Mouse (Mus musculus): ENCODE data around the gene Sppl2a. TPM values are rescaled to one million over a fixed set of nuclear protein-coding genes. Genes with fewer than 3 reads are reported as not detected.
"Not testable (repeated sequence)": the region's sequence is repeated elsewhere in the genome, so short reads cannot be mapped to it uniquely, and the experiment has no call there.

Gene Sppl2a
- polyA plus RNA-seq, 1 experiment from 2014 or later = 50.4 TPM

GRCm38 (mm10) chr2:126914096-126914495 lies 18.9 kb downstream of the Sppl2a start:
- 49% methylated on average over 4 of the region's 4 CpGs for whole genome bisulfite sequencing
- Histone ChIP-seq H3K4me3 (replicated peaks; ENCODE audit: low read length) (no peak overlapping the region), H3K27me3 (replicated peaks; ENCODE audit: control insufficient read depth, insufficient read depth, low read length) (no peaks in the 10 kb centered on the region), H3K9ac (replicated peaks; ENCODE audit: low read depth, low read length) (no peak overlapping the region), H3K4me1 (replicated peaks; ENCODE audit: control insufficient read depth, insufficient read depth, low read length) (no peaks in the 10 kb centered on the region), H3K4me2 (ENCODE audit: low read length) (no peak overlapping the region), H3K36me3 (ENCODE audit: control insufficient read depth, insufficient read depth) (peaks cover 16% of the 10 kb centered on the region), H3K27ac (ENCODE audit: low read length) (no peak overlapping the region), H3K9me3 (ENCODE audit: control insufficient read depth, low read length) (no peaks in the 10 kb centered on the region)
- ATAC-seq = no peak

- Histone ChIP-seq H3K4me3 (replicated peaks; ENCODE audit: low read length) (no peak overlapping the region), H3K4me1 (replicated peaks; ENCODE audit: control insufficient read depth, insufficient read depth, low read length) (no peaks in the 10 kb centered on the region), H3K27ac (ENCODE audit: low read length) (no peak overlapping the region), H3K4me2 (ENCODE audit: low read length) (no peak overlapping the region), H3K9me3 (ENCODE audit: control insufficient read depth, low read length) (no peaks in the 10 kb centered on the region), H3K27me3 (replicated peaks; ENCODE audit: control insufficient read depth, insufficient read depth, low read length) (no peaks in the 10 kb centered on the region), H3K36me3 (ENCODE audit: control insufficient read depth, insufficient read depth) (peaks cover 10% of the 10 kb centered on the region), H3K9ac (replicated peaks; ENCODE audit: low read depth, low read length) (no peak overlapping the region)
- 80% methylated on average over 3 of the region's 3 CpGs for WGBS
- no peak for ATAC-seq
Measured at GRCm38 (mm10) chr2:126904162-126904561, 28.9 kb downstream of the Sppl2a start.

- 0 out of 2 replicates have a peak, but pooled peaks cover 6% of the 10 kb centered on the region for H3K36me3 ChIP-seq (ENCODE audit: control insufficient read depth, insufficient read depth)
- no peak for ATAC-seq
- H3K9ac ChIP-seq (replicated peaks; ENCODE audit: low read depth, low read length) = no peak overlapping the region
- no peaks in the 10 kb centered on the region for H3K9me3 ChIP-seq (ENCODE audit: control insufficient read depth, low read length)
- H3K27me3 ChIP-seq (replicated peaks; ENCODE audit: control insufficient read depth, insufficient read depth, low read length) = no peaks in the 10 kb centered on the region
- H3K4me3 ChIP-seq (replicated peaks; ENCODE audit: low read length) = no peak overlapping the region
- no peak overlapping the region for H3K27ac ChIP-seq (ENCODE audit: low read length)
- H3K4me2 ChIP-seq (ENCODE audit: low read length) = no peak overlapping the region
- WGBS = 91% methylated on average over 9 of the region's 9 CpGs
- no peaks in the 10 kb centered on the region for H3K4me1 ChIP-seq (replicated peaks; ENCODE audit: control insufficient read depth, insufficient read depth, low read length)
Measured at GRCm38 (mm10) chr2:126897511-126897910, 35.5 kb downstream of the Sppl2a start.

GRCm38 (mm10) chr2:126896941-126897340 lies 36.1 kb downstream of the Sppl2a start:
- Histone ChIP-seq H3K4me3 (replicated peaks; ENCODE audit: low read length) (no peak overlapping the region), H3K4me2 (ENCODE audit: low read length) (no peak overlapping the region), H3K4me1 (replicated peaks; ENCODE audit: control insufficient read depth, insufficient read depth, low read length) (no peaks in the 10 kb centered on the region), H3K27ac (ENCODE audit: low read length) (no peak overlapping the region), H3K36me3 (ENCODE audit: control insufficient read depth, insufficient read depth) (0 out of 2 replicates have a peak, but pooled peaks cover 4% of the 10 kb centered on the region), H3K9ac (replicated peaks; ENCODE audit: low read depth, low read length) (no peak overlapping the region), H3K27me3 (replicated peaks; ENCODE audit: control insufficient read depth, insufficient read depth, low read length) (no peaks in the 10 kb centered on the region), H3K9me3 (ENCODE audit: control insufficient read depth, low read length) (no peaks in the 10 kb centered on the region)
- no peak for ATAC-seq
- 84% methylated on average over 6 of the region's 6 CpGs for WGBS

GRCm38 (mm10) chr2:126894245-126894644 lies 38.8 kb downstream of the Sppl2a start:
- H3K4me3 ChIP-seq (replicated peaks; ENCODE audit: low read length) = no peak overlapping the region
- H3K4me1 ChIP-seq (replicated peaks; ENCODE audit: control insufficient read depth, insufficient read depth, low read length) = no peaks in the 10 kb centered on the region
- no peaks in the 10 kb centered on the region for H3K9me3 ChIP-seq (ENCODE audit: control insufficient read depth, low read length)
- no peak overlapping the region for H3K9ac ChIP-seq (replicated peaks; ENCODE audit: low read depth, low read length)
- 94% methylated on average over 3 of the region's 3 CpGs for WGBS
- H3K36me3 ChIP-seq (ENCODE audit: control insufficient read depth, insufficient read depth) = 0 out of 2 replicates have a peak, but pooled peaks cover 2% of the 10 kb centered on the region
- ATAC-seq = no peak
- no peak overlapping the region for H3K4me2 ChIP-seq (ENCODE audit: low read length)
- H3K27me3 ChIP-seq (replicated peaks; ENCODE audit: control insufficient read depth, insufficient read depth, low read length) = no peaks in the 10 kb centered on the region
- no peak overlapping the region for H3K27ac ChIP-seq (ENCODE audit: low read length)

- Histone ChIP-seq H3K27me3 (replicated peaks; ENCODE audit: control insufficient read depth, insufficient read depth, low read length) (no peaks in the 10 kb centered on the region), H3K4me2 (ENCODE audit: low read length) (no peak overlapping the region), H3K27ac (ENCODE audit: low read length) (no peak overlapping the region), H3K4me3 (replicated peaks; ENCODE audit: low read length) (no peak overlapping the region), H3K4me1 (replicated peaks; ENCODE audit: control insufficient read depth, insufficient read depth, low read length) (no peaks in the 10 kb centered on the region), H3K9ac (replicated peaks; ENCODE audit: low read depth, low read length) (no peak overlapping the region), H3K36me3 (ENCODE audit: control insufficient read depth, insufficient read depth) (no peaks in the 10 kb centered on the region), H3K9me3 (ENCODE audit: control insufficient read depth, low read length) (no peaks in the 10 kb centered on the region)
- no peak for ATAC-seq
- WGBS = 91% methylated on average over 7 of the region's 7 CpGs
Measured at GRCm38 (mm10) chr2:126892316-126892715, 40.7 kb downstream of the Sppl2a start.

- Histone ChIP-seq H3K9me3 (ENCODE audit: control insufficient read depth, low read length) (no peaks in the 10 kb centered on the region), H3K36me3 (ENCODE audit: control insufficient read depth, insufficient read depth) (no peaks in the 10 kb centered on the region), H3K9ac (replicated peaks; ENCODE audit: low read depth, low read length) (no peak overlapping the region), H3K4me3 (replicated peaks; ENCODE audit: low read length) (no peak overlapping the region), H3K27me3 (replicated peaks; ENCODE audit: control insufficient read depth, insufficient read depth, low read length) (no peaks in the 10 kb centered on the region), H3K4me1 (replicated peaks; ENCODE audit: control insufficient read depth, insufficient read depth, low read length) (no peaks in the 10 kb centered on the region), H3K4me2 (ENCODE audit: low read length) (no peak overlapping the region), H3K27ac (ENCODE audit: low read length) (no peak overlapping the region)
- no peak for ATAC-seq
Measured at GRCm38 (mm10) chr2:126891743-126892142, 41.3 kb downstream of the Sppl2a start.

GRCm38 (mm10) chr2:126887141-126887540 lies 45.9 kb downstream of the Sppl2a start:
- H3K36me3 ChIP-seq (ENCODE audit: control insufficient read depth, insufficient read depth) = no peaks in the 10 kb centered on the region
- no peak overlapping the region for H3K27ac ChIP-seq (ENCODE audit: low read length)
- no peak for ATAC-seq
- H3K4me2 ChIP-seq (ENCODE audit: low read length) = no peak overlapping the region
- H3K27me3 ChIP-seq (replicated peaks; ENCODE audit: control insufficient read depth, insufficient read depth, low read length) = no peaks in the 10 kb centered on the region
- no peaks in the 10 kb centered on the region for H3K4me1 ChIP-seq (replicated peaks; ENCODE audit: control insufficient read depth, insufficient read depth, low read length)
- WGBS = 79% methylated on average over 3 of the region's 3 CpGs
- no peaks in the 10 kb centered on the region for H3K9me3 ChIP-seq (ENCODE audit: control insufficient read depth, low read length)
- H3K9ac ChIP-seq (replicated peaks; ENCODE audit: low read depth, low read length) = no peak overlapping the region
- H3K4me3 ChIP-seq (replicated peaks; ENCODE audit: low read length) = no peak overlapping the region

DNA sequence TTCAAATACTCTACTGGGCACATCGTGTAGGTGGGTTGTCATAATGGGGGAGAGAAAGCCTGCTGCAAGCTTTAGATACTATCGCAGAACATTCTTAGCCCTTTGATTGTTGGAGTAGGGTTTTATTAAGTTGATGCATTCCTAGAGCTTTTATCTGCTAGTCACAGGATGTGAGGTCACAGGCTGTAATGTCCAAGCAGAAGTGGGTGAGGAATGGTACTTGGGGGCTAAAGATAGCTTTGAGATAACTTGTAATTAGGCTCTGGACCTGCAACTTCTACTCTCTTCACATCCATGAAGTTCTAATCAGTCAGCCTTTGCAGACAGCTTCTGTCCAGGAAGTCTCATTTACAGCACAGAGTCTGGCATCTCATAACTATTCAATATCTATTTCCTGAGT lies 47.2 kb downstream of the Sppl2a start:
- H3K27me3 ChIP-seq (replicated peaks; ENCODE audit: control insufficient read depth, insufficient read depth, low read length) = no peaks in the 10 kb centered on the region
- H3K9ac ChIP-seq (replicated peaks; ENCODE audit: low read depth, low read length) = no peak overlapping the region

DNA sequence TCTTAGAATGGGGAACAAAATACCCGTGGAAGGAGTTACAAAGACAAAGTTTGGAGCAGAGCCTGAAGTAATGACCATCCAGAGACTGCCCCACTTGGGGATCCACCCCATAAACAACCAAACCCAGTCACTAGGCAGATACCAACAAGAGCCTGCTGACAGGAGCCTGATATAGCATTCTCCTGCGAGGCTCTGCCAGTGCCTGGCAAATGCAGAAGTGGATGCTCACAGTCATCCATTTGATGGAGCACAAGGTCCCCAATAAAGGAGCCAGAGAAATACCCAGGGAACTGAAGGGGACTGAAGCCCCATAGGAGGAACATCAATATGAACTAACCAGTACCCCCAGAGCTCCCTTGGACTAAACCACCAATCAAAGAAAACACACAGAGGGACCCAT lies 50.3 kb downstream of the Sppl2a start:
- H3K4me2 ChIP-seq (ENCODE audit: low read length); H3K27ac ChIP-seq (ENCODE audit: low read length); ATAC-seq; H3K4me3 ChIP-seq (replicated peaks; ENCODE audit: low read length); H3K36me3 ChIP-seq (ENCODE audit: control insufficient read depth, insufficient read depth); H3K9ac ChIP-seq (replicated peaks; ENCODE audit: low read depth, low read length); H3K27me3 ChIP-seq (replicated peaks; ENCODE audit: control insufficient read depth, insufficient read depth, low read length); H3K4me1 ChIP-seq (replicated peaks; ENCODE audit: control insufficient read depth, insufficient read depth, low read length); H3K9me3 ChIP-seq (ENCODE audit: control insufficient read depth, low read length): not testable (repeated sequence)
- WGBS = 65% methylated on average over 2 of the region's 2 CpGs

More for the DNA sequence above, 47.2 kb downstream of the Sppl2a start:
- ATAC-seq = no peak
- Histone ChIP-seq H3K27ac (ENCODE audit: low read length) (no peak overlapping the region), H3K4me3 (replicated peaks; ENCODE audit: low read length) (no peak overlapping the region), H3K36me3 (ENCODE audit: control insufficient read depth, insufficient read depth) (no peaks in the 10 kb centered on the region), H3K4me2 (ENCODE audit: low read length) (no peak overlapping the region), H3K4me1 (replicated peaks; ENCODE audit: control insufficient read depth, insufficient read depth, low read length) (no peaks in the 10 kb centered on the region), H3K9me3 (ENCODE audit: control insufficient read depth, low read length) (no peaks in the 10 kb centered on the region)
- 86% methylated on average over 2 of the region's 2 CpGs for WGBS
